Mouse (Mus musculus): ENCODE results near the gene Prss56. TPM values are rescaled to one million over a fixed set of nuclear protein-coding genes. Genes with fewer than 3 reads are reported as not detected.

The Prss56 gene
- polyA plus RNA-seq, 1 experiment = not detected

GRCm38 (mm10) chr1:87225739-87226138 lies 42.6 kb downstream of the Prss56 start:
- no peaks in the 10 kb centered on the region for H3K4me1 ChIP-seq (ENCODE audit: control insufficient read depth, insufficient read depth, low read length)
- no peak overlapping the region for H3K4me3 ChIP-seq (ENCODE audit: insufficient read depth, low read length)
- H3K27ac ChIP-seq (ENCODE audit: insufficient read depth, low read length) = no peak overlapping the region
- no peak for TF ChIP-seq POLR2A (IDR thresholded peaks at IDR 0.05; ENCODE audit: low read depth, low read length)
- TF ChIP-seq CTCF (IDR thresholded peaks at IDR 0.05; ENCODE audit: borderline replicate concordance, insufficient read depth, low read length) = no peak

GRCm38 (mm10) chr1:87226409-87227159 lies 43.5 kb downstream of the Prss56 start:
- no peak overlapping the region for H3K4me3 ChIP-seq (ENCODE audit: insufficient read depth, low read length)
- no peak overlapping the region for H3K27ac ChIP-seq (ENCODE audit: insufficient read depth, low read length)
- H3K4me1 ChIP-seq (ENCODE audit: control insufficient read depth, insufficient read depth, low read length) = no peaks in the 10 kb centered on the region
- TF ChIP-seq CTCF (IDR thresholded peaks at IDR 0.05; ENCODE audit: borderline replicate concordance, insufficient read depth, low read length) (no peak), POLR2A (IDR thresholded peaks at IDR 0.05; ENCODE audit: low read depth, low read length) (no peak)

- H3K4me3 ChIP-seq (ENCODE audit: insufficient read depth, low read length) = no peak overlapping the region
- TF ChIP-seq CTCF (IDR thresholded peaks at IDR 0.05; ENCODE audit: borderline replicate concordance, insufficient read depth, low read length) (no peak), POLR2A (IDR thresholded peaks at IDR 0.05; ENCODE audit: low read depth, low read length) (no peak)
- H3K4me1 ChIP-seq (ENCODE audit: control insufficient read depth, insufficient read depth, low read length) = no peaks in the 10 kb centered on the region
- no peak overlapping the region for H3K27ac ChIP-seq (ENCODE audit: insufficient read depth, low read length)
Observed at GRCm38 (mm10) chr1:87227160-87227550, 44.0 kb downstream of the Prss56 start.

- Histone ChIP-seq H3K27ac (ENCODE audit: insufficient read depth, low read length) (no peak overlapping the region), H3K4me1 (ENCODE audit: control insufficient read depth, insufficient read depth, low read length) (no peaks in the 10 kb centered on the region), H3K4me3 (ENCODE audit: insufficient read depth, low read length) (no peak overlapping the region)
- TF ChIP-seq CTCF (IDR thresholded peaks at IDR 0.05; ENCODE audit: borderline replicate concordance, insufficient read depth, low read length) (no peak), POLR2A (IDR thresholded peaks at IDR 0.05; ENCODE audit: low read depth, low read length) (no peak)
Observed at GRCm38 (mm10) chr1:87230606-87231005, 47.5 kb downstream of the Prss56 start.

- Histone ChIP-seq H3K27ac (ENCODE audit: insufficient read depth, low read length) (no peak overlapping the region), H3K4me3 (ENCODE audit: insufficient read depth, low read length) (no peak overlapping the region), H3K4me1 (ENCODE audit: control insufficient read depth, insufficient read depth, low read length) (no peaks in the 10 kb centered on the region)
- TF ChIP-seq POLR2A (IDR thresholded peaks at IDR 0.05; ENCODE audit: low read depth, low read length) (no peak), CTCF (IDR thresholded peaks at IDR 0.05; ENCODE audit: borderline replicate concordance, insufficient read depth, low read length) (no peak)
Observed at GRCm38 (mm10) chr1:87232197-87232596, 49.1 kb downstream of the Prss56 start.

Other genes with a start within 250 kb of the Prss56 start
- not detected in 2 replicates for gene Alppl2, start 93.4 kb upstream of the Prss56 start, polyA plus RNA-seq (2011; ENCODE audit: insufficient read length, low read depth, missing spikeins)
- not detected in 2 replicates for gene Alpi, start 81.7 kb upstream of the Prss56 start, polyA plus RNA-seq (2011; ENCODE audit: insufficient read length, low read depth, missing spikeins)
- gene Akp3, start 58.3 kb upstream of the Prss56 start, polyA plus RNA-seq (2011; ENCODE audit: insufficient read length, low read depth, missing spikeins) = not detected in 2 replicates
- not detected in 2 replicates for gene Ecel1, start 26.8 kb upstream of the Prss56 start, polyA plus RNA-seq (2011; ENCODE audit: insufficient read length, low read depth, missing spikeins)
- gene Chrnd, start 7.3 kb downstream of the Prss56 start, polyA plus RNA-seq (2011; ENCODE audit: insufficient read length, low read depth, missing spikeins) = not detected in 2 replicates
- not detected in 2 replicates for gene Chrng, start 21.3 kb downstream of the Prss56 start, polyA plus RNA-seq (2011; ENCODE audit: insufficient read length, low read depth, missing spikeins)
- gene Eif4e2, start 30.6 kb downstream of the Prss56 start, polyA plus RNA-seq (2011; ENCODE audit: insufficient read length, low read depth, missing spikeins) = 172 and 190 TPM in 2 replicates
- gene Efhd1, start 81.0 kb downstream of the Prss56 start, polyA plus RNA-seq (2011; ENCODE audit: insufficient read length, low read depth, missing spikeins) = 0.38 and 0.49 TPM in 2 replicates
- 76.1 and 82.9 TPM in 2 replicates for gene Gigyf2, start 143.7 kb downstream of the Prss56 start, polyA plus RNA-seq (2011; ENCODE audit: insufficient read length, low read depth, missing spikeins)
- gene Kcnj13, start 211.4 kb downstream of the Prss56 start, polyA plus RNA-seq (2011; ENCODE audit: insufficient read length, low read depth, missing spikeins) = not detected in 2 replicates

Data from embryonic fibroblast, embryonic 13.5 days (primary cell).